Mouse (Mus musculus) stomach, postnatal 0 days (tissue): ENCODE measurements at regions not wholly inside any gene's neighbourhood (a gene's known extent, or its start where the extent isn't known, plus 50 kb on each side); places are given as distances from the start of the nearest gene placed in this dataset.

Experiments used
- ATAC-seq: fragments of 200-750 bp; cut with Nextera tagmentation; 2 replicates; pipeline ENCODE4 v1.8.0; 2017; ENCODE audit not compliant: low FRiP score, low TSS enrichment
- DNase-seq: peaks from one replicate; pipeline ENCODE4 v3.0.0-alpha.2; 2016; ENCODE audit warnings: low spot score
- H3K27ac ChIP-seq: fragments of 300-500 bp; sonication (generic); replicated peaks from 2 replicates; pipeline ENCODE4 v1.5.1; 2014; ENCODE audit warnings: mild to moderate bottlenecking, control low read depth
- H3K27me3 ChIP-seq: fragments of 300-500 bp; sonication (generic); 2 replicates; pipeline ENCODE4 v1.6.1; 2014; ENCODE audit warnings: low read length; ENCODE audit not compliant: control insufficient read depth, insufficient read depth
- H3K36me3 ChIP-seq: fragments of 300-500 bp; sonication (generic); 2 replicates; pipeline ENCODE4 v1.6.1; 2014; ENCODE audit warnings: low read length, mixed read lengths; ENCODE audit not compliant: control insufficient read depth, insufficient read depth
- H3K4me1 ChIP-seq: fragments of 300-500 bp; sonication (generic); replicated peaks from 2 replicates; pipeline ENCODE4 v1.6.1; 2014; ENCODE audit warnings: antibody characterized with exemption; ENCODE audit not compliant: control insufficient read depth, insufficient read depth
- H3K4me2 ChIP-seq: fragments of 300-500 bp; sonication (generic); replicated peaks from 2 replicates; pipeline ENCODE4 v1.6.1; 2014; ENCODE audit warnings: low read depth, mild to moderate bottlenecking, control low read depth, moderate library complexity
- H3K4me3 ChIP-seq: fragments of 300-500 bp; sonication (generic); 2 replicates; pipeline ENCODE4 v1.5.1; 2014; ENCODE audit warnings: low read depth, low read length, control low read depth
- H3K9ac ChIP-seq: fragments of 300-500 bp; sonication (generic); 2 replicates; pipeline ENCODE4 v1.6.1; 2014; ENCODE audit warnings: mild to moderate bottlenecking, low read length, control low read depth, mixed read lengths
- H3K9me3 ChIP-seq: fragments of 300-500 bp; sonication (generic); 2 replicates; pipeline ENCODE4 v1.6.1; 2016; ENCODE audit warnings: low read length; ENCODE audit not compliant: control insufficient read depth
- CTCF ChIP-seq: IDR thresholded peaks from 2 replicates; pipeline ENCODE4 v1.5.1; 2016; ENCODE audit warnings: antibody characterized with exemption, low read depth, mild to moderate bottlenecking, moderate library complexity
- EP300 ChIP-seq: optimal IDR thresholded peaks from 2 replicates; pipeline ENCODE3; 2016; ENCODE audit warnings: antibody characterized with exemption
- WGBS: fragments of 180-500 bp; shearing (Covaris S2); extraction: QIAGEN DNeasy Blood & Tissue Kit; methylation state at CpG from one replicate; pipeline ENCODE4 v1.1.7; 2014; 5-methylcytosine and 5-hydroxymethylcytosine counted together

- 40% methylated on average over 2 of the region's 2 CpGs for WGBS
- H3K27ac ChIP-seq, result no peak overlapping the region
- H3K9ac ChIP-seq, result no peak overlapping the region
- no peak overlapping the region for H3K4me3 ChIP-seq
- ATAC-seq (no peak), DNase-seq (no peak)
- H3K4me1 ChIP-seq, result no peaks in the 10 kb centered on the region
- TF ChIP-seq EP300 (no peak), CTCF (no peak)
- no peak overlapping the region for H3K4me2 ChIP-seq
- H3K36me3 ChIP-seq, result no peaks in the 10 kb centered on the region
- no peaks in the 10 kb centered on the region for H3K9me3 ChIP-seq
- no peaks in the 10 kb centered on the region for H3K27me3 ChIP-seq
Observed at GRCm38 (mm10) chr1:41892376-41892775, 803.2 kb upstream of the Pou3f3 start.

GRCm38 (mm10) chr1:41897768-41898330, 797.7 kb upstream of the Pou3f3 start:
- ATAC-seq (no peak), DNase-seq (no peak)
- H3K27ac ChIP-seq, result no peak overlapping the region
- no peak overlapping the region for H3K4me3 ChIP-seq
- 71% methylated on average over 4 of the region's 4 CpGs for WGBS
- no peaks in the 10 kb centered on the region for H3K27me3 ChIP-seq
- no peaks in the 10 kb centered on the region for H3K36me3 ChIP-seq
- TF ChIP-seq CTCF (peak; percentile 60), EP300 (no peak)
- H3K4me2 ChIP-seq, result no peak overlapping the region
- H3K9ac ChIP-seq, result no peak overlapping the region
- H3K9me3 ChIP-seq, result no peaks in the 10 kb centered on the region
- H3K4me1 ChIP-seq, result no peaks in the 10 kb centered on the region

DNA sequence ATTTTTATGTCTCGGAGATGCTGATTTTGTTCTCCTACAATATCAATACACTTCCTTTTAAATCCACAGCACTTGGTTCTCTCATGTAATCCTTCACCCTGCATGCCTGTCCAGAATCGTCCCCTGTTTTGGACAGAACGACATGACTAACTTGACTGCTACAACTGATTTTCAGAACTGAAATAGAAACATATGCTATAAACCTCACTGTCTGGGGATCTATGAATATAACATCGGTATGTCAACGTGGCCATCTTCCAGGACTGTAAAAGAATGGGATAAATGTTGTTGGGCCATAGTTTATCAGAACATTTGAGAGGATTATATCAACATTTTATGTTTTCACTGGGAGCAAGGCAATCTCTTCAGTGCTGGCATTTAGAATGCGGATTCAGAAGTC, 795.2 kb upstream of the Pou3f3 start:
- ATAC-seq, result no peak
- WGBS, result 70% methylated on average over 6 of the region's 6 CpGs
- DNase-seq, result no peak
- H3K27me3 ChIP-seq, result no peaks in the 10 kb centered on the region
- no peak overlapping the region for H3K27ac ChIP-seq
- H3K36me3 ChIP-seq, result no peaks in the 10 kb centered on the region
- TF ChIP-seq CTCF (no peak), EP300 (no peak)
- H3K9ac ChIP-seq, result no peak overlapping the region
- no peak overlapping the region for H3K4me3 ChIP-seq
- no peaks in the 10 kb centered on the region for H3K4me1 ChIP-seq
- H3K4me2 ChIP-seq, result no peak overlapping the region
- no peaks in the 10 kb centered on the region for H3K9me3 ChIP-seq

GRCm38 (mm10) chr1:41905971-41906370, 789.6 kb upstream of the Pou3f3 start:
- TF ChIP-seq CTCF, result no peak
- no peak for TF ChIP-seq EP300
- H3K27ac ChIP-seq, result no peak overlapping the region
- H3K9me3 ChIP-seq, result no peaks in the 10 kb centered on the region
- DNase-seq (no peak), ATAC-seq (no peak)
- H3K4me2 ChIP-seq, result no peak overlapping the region
- H3K27me3 ChIP-seq, result no peaks in the 10 kb centered on the region
- no peak overlapping the region for H3K4me3 ChIP-seq
- no peaks in the 10 kb centered on the region for H3K4me1 ChIP-seq
- no peaks in the 10 kb centered on the region for H3K36me3 ChIP-seq
- 64% methylated on average over 5 of the region's 5 CpGs for WGBS
- no peak overlapping the region for H3K9ac ChIP-seq

DNA sequence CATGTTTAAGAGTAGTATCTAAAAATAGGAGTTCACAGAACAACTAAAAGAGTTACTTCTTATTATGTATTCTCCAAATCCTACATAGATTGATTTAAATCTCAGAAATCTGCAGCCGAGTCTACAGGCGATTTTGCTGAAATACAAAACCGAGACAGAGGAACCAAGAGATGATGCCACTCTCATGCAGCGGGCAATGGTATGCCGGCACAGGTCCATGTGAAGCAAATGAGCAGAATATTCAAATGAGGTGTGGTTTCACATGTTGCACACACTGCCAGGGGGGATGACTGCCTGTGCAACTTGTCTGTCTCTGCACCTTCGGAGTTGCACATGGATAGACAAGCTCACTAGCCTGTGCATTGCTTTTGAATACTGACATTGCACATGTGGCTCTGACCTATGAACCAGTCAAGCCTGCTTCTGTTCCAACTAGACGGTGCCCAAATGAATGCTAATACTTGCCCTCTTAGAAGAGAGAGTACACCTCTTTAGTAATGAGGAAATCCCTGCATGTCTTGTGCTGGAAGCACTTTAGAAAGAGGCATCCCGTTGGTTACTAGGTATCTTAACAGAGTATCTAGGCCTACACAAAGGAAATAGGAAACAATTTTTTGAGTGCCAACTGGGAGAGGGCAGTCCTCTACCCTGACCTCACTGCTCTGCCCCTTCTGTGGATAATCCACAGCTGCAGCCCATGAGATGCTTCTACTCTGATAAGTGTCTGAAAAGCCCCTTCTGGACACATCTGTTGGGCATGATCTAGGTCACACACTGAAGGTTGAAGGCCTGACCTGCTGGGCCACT, 787.4 kb upstream of the Pou3f3 start:
- H3K9me3 ChIP-seq, result no peaks in the 10 kb centered on the region
- no peak for TF ChIP-seq EP300
- no peak for TF ChIP-seq CTCF
- H3K4me3 ChIP-seq, result no peak overlapping the region
- no peaks in the 10 kb centered on the region for H3K36me3 ChIP-seq
- no peaks in the 10 kb centered on the region for H3K4me1 ChIP-seq
- H3K4me2 ChIP-seq, result no peak overlapping the region
- ATAC-seq (no peak), DNase-seq (no peak)
- no peaks in the 10 kb centered on the region for H3K27me3 ChIP-seq
- H3K9ac ChIP-seq, result no peak overlapping the region
- WGBS, result 88% methylated on average over 8 of the region's 8 CpGs
- H3K27ac ChIP-seq, result no peak overlapping the region

DNA sequence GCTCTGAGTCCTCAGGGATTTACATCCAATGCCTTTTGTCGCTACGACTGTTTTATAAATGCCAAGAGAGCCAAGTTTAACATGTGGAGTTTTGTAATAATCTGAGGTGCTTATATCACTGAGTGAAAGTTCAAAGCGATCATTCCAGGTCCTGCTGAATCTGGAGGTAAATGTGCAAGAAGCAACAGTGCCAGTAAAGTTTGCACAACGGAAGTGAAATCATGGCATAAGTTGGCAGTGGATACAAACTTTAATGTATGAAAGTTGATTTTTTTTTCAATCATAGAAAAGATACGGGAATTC, 786.8 kb upstream of the Pou3f3 start:
- Histone ChIP-seq H3K36me3 (no peaks in the 10 kb centered on the region), H3K27ac (no peak overlapping the region), H3K4me2 (no peak overlapping the region), H3K4me3 (no peak overlapping the region), H3K27me3 (no peaks in the 10 kb centered on the region), H3K9ac (no peak overlapping the region), H3K4me1 (no peaks in the 10 kb centered on the region), H3K9me3 (no peaks in the 10 kb centered on the region)
- ATAC-seq, result no peak
- TF ChIP-seq CTCF (no peak), EP300 (no peak)
- no peak for DNase-seq
- WGBS, result 84% methylated on average over 5 of the region's 5 CpGs
